Mouse (Mus musculus): ENCODE data around the gene Pth2. TPM values are rescaled to one million over a fixed set of nuclear protein-coding genes. Genes with fewer than 3 reads are reported as not detected.

The Pth2 gene
- polyA plus RNA-seq, 1 experiment: not detected

GRCm38 (mm10) chr7:45196994-45197393, 16.2 kb downstream of the Pth2 start:
- TF ChIP-seq TAL1 (IDR thresholded peaks at IDR 0.05; ENCODE audit: low read length) (no peak), GATA1 (IDR thresholded peaks at IDR 0.05; ENCODE audit: low read length) (no peak)
- no peaks in the 10 kb centered on the region for H3K36me3 ChIP-seq (ENCODE audit: control insufficient read depth)
- no peak overlapping the region for H3K4me3 ChIP-seq (replicated peaks)
- no peaks in the 10 kb centered on the region for H3K4me1 ChIP-seq (ENCODE audit: control insufficient read depth)
- peaks cover 14% of the 10 kb centered on the region for H3K27me3 ChIP-seq (ENCODE audit: control insufficient read depth)
- H3K9me3 ChIP-seq (ENCODE audit: control insufficient read depth, low read length): no peaks in the 10 kb centered on the region

- TF ChIP-seq TAL1 (IDR thresholded peaks at IDR 0.05; ENCODE audit: low read length) (no peak), GATA1 (IDR thresholded peaks at IDR 0.05; ENCODE audit: low read length) (no peak)
- Histone ChIP-seq H3K27me3 (ENCODE audit: control insufficient read depth) (peaks cover 10% of the 10 kb centered on the region), H3K36me3 (ENCODE audit: control insufficient read depth) (no peaks in the 10 kb centered on the region), H3K9me3 (ENCODE audit: control insufficient read depth, low read length) (no peaks in the 10 kb centered on the region), H3K4me1 (ENCODE audit: control insufficient read depth) (no peaks in the 10 kb centered on the region), H3K4me3 (replicated peaks) (no peak overlapping the region)
Measured at GRCm38 (mm10) chr7:45198435-45198834, 17.6 kb downstream of the Pth2 start.

GRCm38 (mm10) chr7:45198961-45199360, 18.2 kb downstream of the Pth2 start:
- Histone ChIP-seq H3K4me1 (ENCODE audit: control insufficient read depth) (peaks cover 2% of the 10 kb centered on the region), H3K4me3 (replicated peaks) (no peak overlapping the region), H3K27me3 (ENCODE audit: control insufficient read depth) (peaks cover 5% of the 10 kb centered on the region), H3K9me3 (ENCODE audit: control insufficient read depth, low read length) (no peaks in the 10 kb centered on the region), H3K36me3 (ENCODE audit: control insufficient read depth) (no peaks in the 10 kb centered on the region)
- TF ChIP-seq GATA1 (IDR thresholded peaks at IDR 0.05; ENCODE audit: low read length) (no peak), TAL1 (IDR thresholded peaks at IDR 0.05; ENCODE audit: low read length) (no peak)

- TF ChIP-seq TAL1 (IDR thresholded peaks at IDR 0.05; ENCODE audit: low read length) (no peak), GATA1 (IDR thresholded peaks at IDR 0.05; ENCODE audit: low read length) (no peak)
- no peaks in the 10 kb centered on the region for H3K9me3 ChIP-seq (ENCODE audit: control insufficient read depth, low read length)
- no peak overlapping the region for H3K4me3 ChIP-seq (replicated peaks)
- H3K36me3 ChIP-seq (ENCODE audit: control insufficient read depth): no peaks in the 10 kb centered on the region
- peaks cover 16% of the 10 kb centered on the region for H3K4me1 ChIP-seq (ENCODE audit: control insufficient read depth)
- peaks cover 5% of the 10 kb centered on the region for H3K27me3 ChIP-seq (ENCODE audit: control insufficient read depth)
Measured at GRCm38 (mm10) chr7:45202654-45203053, 21.9 kb downstream of the Pth2 start.

- peaks cover 16% of the 10 kb centered on the region for H3K4me1 ChIP-seq (ENCODE audit: control insufficient read depth)
- peak within 1 kb of the TSS; percentile 65 for H3K4me3 ChIP-seq (replicated peaks)
- H3K27me3 ChIP-seq (ENCODE audit: control insufficient read depth): peaks cover 5% of the 10 kb centered on the region
- 0 out of 2 replicates have a peak, but pooled peaks cover 2% of the 10 kb centered on the region for H3K9me3 ChIP-seq (ENCODE audit: control insufficient read depth, low read length)
- TF ChIP-seq TAL1 (IDR thresholded peaks at IDR 0.05; ENCODE audit: low read length): no peak
- no peaks in the 10 kb centered on the region for H3K36me3 ChIP-seq (ENCODE audit: control insufficient read depth)
Measured at GRCm38 (mm10) chr7:45204380-45205143, 23.8 kb downstream of the Pth2 start, which contains the start of gene Ccdc155. TSS of gene Ccdc155 (minus strand) at chr7:45204892.

- Histone ChIP-seq H3K36me3 (ENCODE audit: control insufficient read depth) (no peaks in the 10 kb centered on the region), H3K4me3 (replicated peaks) (no peak overlapping the region), H3K9me3 (ENCODE audit: control insufficient read depth, low read length) (0 out of 2 replicates have a peak, but pooled peaks cover 2% of the 10 kb centered on the region), H3K4me1 (ENCODE audit: control insufficient read depth) (peaks cover 39% of the 10 kb centered on the region), H3K27me3 (ENCODE audit: control insufficient read depth) (peaks cover 25% of the 10 kb centered on the region)
- no peak for TF ChIP-seq GATA1 (IDR thresholded peaks at IDR 0.05; ENCODE audit: low read length)
Measured at GRCm38 (mm10) chr7:45208260-45208659, 27.5 kb downstream of the Pth2 start.

- H3K4me1 ChIP-seq (ENCODE audit: control insufficient read depth): peaks cover 25% of the 10 kb centered on the region
- no peaks in the 10 kb centered on the region for H3K36me3 ChIP-seq (ENCODE audit: control insufficient read depth)
- TF ChIP-seq GATA1 (IDR thresholded peaks at IDR 0.05; ENCODE audit: low read length): no peak
- TF ChIP-seq TAL1 (IDR thresholded peaks at IDR 0.05; ENCODE audit: low read length): no peak
- H3K4me3 ChIP-seq (replicated peaks): peak overlapping the region; percentile 51
- H3K9me3 ChIP-seq (ENCODE audit: control insufficient read depth, low read length): 0 out of 2 replicates have a peak, but pooled peaks cover 2% of the 10 kb centered on the region
- H3K27me3 ChIP-seq (ENCODE audit: control insufficient read depth): peaks cover 44% of the 10 kb centered on the region
Measured at GRCm38 (mm10) chr7:45211070-45211469, 30.3 kb downstream of the Pth2 start.

GRCm38 (mm10) chr7:45211851-45212251, 31.1 kb downstream of the Pth2 start, which contains the start of gene Dkkl1:
TSS of gene Dkkl1 (minus strand) at chr7:45212147.
- Histone ChIP-seq H3K4me3 (replicated peaks) (peak within 1 kb of the TSS; percentile 51), H3K36me3 (ENCODE audit: control insufficient read depth) (no peaks in the 10 kb centered on the region), H3K9me3 (ENCODE audit: control insufficient read depth, low read length) (0 out of 2 replicates have a peak, but pooled peaks cover 2% of the 10 kb centered on the region), H3K27me3 (ENCODE audit: control insufficient read depth) (peaks cover 52% of the 10 kb centered on the region), H3K4me1 (ENCODE audit: control insufficient read depth) (peaks cover 27% of the 10 kb centered on the region)
- TF ChIP-seq GATA1 (IDR thresholded peaks at IDR 0.05; ENCODE audit: low read length): no peak
- no peak for TF ChIP-seq TAL1 (IDR thresholded peaks at IDR 0.05; ENCODE audit: low read length)

GRCm38 (mm10) chr7:45212356-45212755, 31.6 kb downstream of the Pth2 start:
- Histone ChIP-seq H3K36me3 (ENCODE audit: control insufficient read depth) (no peaks in the 10 kb centered on the region), H3K4me3 (replicated peaks) (no peak overlapping the region), H3K9me3 (ENCODE audit: control insufficient read depth, low read length) (0 out of 2 replicates have a peak, but pooled peaks cover 2% of the 10 kb centered on the region), H3K27me3 (ENCODE audit: control insufficient read depth) (peaks cover 57% of the 10 kb centered on the region), H3K4me1 (ENCODE audit: control insufficient read depth) (peaks cover 27% of the 10 kb centered on the region)
- TF ChIP-seq TAL1 (IDR thresholded peaks at IDR 0.05; ENCODE audit: low read length): no peak
- TF ChIP-seq GATA1 (IDR thresholded peaks at IDR 0.05; ENCODE audit: low read length): no peak
